Mouse (Mus musculus) heart, embryonic 15.5 days (tissue): ENCODE data around the gene Tmem128. TPM values are rescaled to one million over a fixed set of nuclear protein-coding genes. Genes with fewer than 3 reads are reported as not detected.
A peak's percentile ranks its signal among the peaks of the same experiment; 100 is the strongest.

ENCODE experiments used
- ATAC-seq: fragments of 200-750 bp; cut with Nextera tagmentation; replicated peaks from 2 replicates; pipeline ENCODE4 v1.8.0; 2017; ENCODE audit warnings: low read depth, moderate TSS enrichment; ENCODE audit not compliant: insufficient number of reproducible peaks, insufficient read depth, low FRiP score
- H3K27ac ChIP-seq: fragments of 300-500 bp; sonication (generic); 2 replicates; pipeline ENCODE4 v1.5.1; 2015; ENCODE audit warnings: mild to moderate bottlenecking, inconsistent platforms
- H3K27me3 ChIP-seq: fragments of 300-500 bp; sonication (generic); 2 replicates; pipeline ENCODE4 v1.6.1; 2015; ENCODE audit warnings: inconsistent platforms
- H3K36me3 ChIP-seq: fragments of 300-500 bp; sonication (generic); 2 replicates; pipeline ENCODE4 v1.6.1; 2015; ENCODE audit warnings: mild to moderate bottlenecking, inconsistent platforms
- H3K4me1 ChIP-seq: fragments of 300-500 bp; sonication (generic); replicated peaks from 2 replicates; pipeline ENCODE4 v1.6.1; 2015; ENCODE audit warnings: inconsistent platforms
- H3K4me2 ChIP-seq: fragments of 300-500 bp; sonication (generic); 2 replicates; pipeline ENCODE4 v1.6.1; 2015; ENCODE audit warnings: inconsistent platforms, mild to moderate bottlenecking, moderate library complexity
- H3K4me3 ChIP-seq: fragments of 300-500 bp; sonication (generic); 2 replicates; pipeline ENCODE4 v1.5.1; 2015; ENCODE audit warnings: mild to moderate bottlenecking, inconsistent platforms
- H3K9ac ChIP-seq: fragments of 300-500 bp; sonication (generic); 2 replicates; pipeline ENCODE4 v1.6.1; 2015; ENCODE audit warnings: mild to moderate bottlenecking, inconsistent platforms
- H3K9me3 ChIP-seq: fragments of 300-500 bp; sonication (generic); replicated peaks from 2 replicates; pipeline ENCODE4 v1.6.1; 2016; ENCODE audit warnings: inconsistent platforms
- WGBS: fragments of 180-500 bp; shearing (Covaris S2); methylation state at CpG from one replicate; pipeline ENCODE4 v1.1.7; 2015; ENCODE audit warnings: mixed read lengths; 5-methylcytosine and 5-hydroxymethylcytosine counted together
- polyA plus RNA-seq: library from polyadenylated mRNA; unstranded; fragments of >200 nt; fragmentation: Nextera tagmentation; extraction: Ambion mirVana; gene quantifications from 2 replicates; pipeline ENCODE4 v1.2.1, GENCODE M21; 2015

Tmem128 gene
- polyA plus RNA-seq, 1 experiment from 2014 or later = 41.1 TPM

DNA sequence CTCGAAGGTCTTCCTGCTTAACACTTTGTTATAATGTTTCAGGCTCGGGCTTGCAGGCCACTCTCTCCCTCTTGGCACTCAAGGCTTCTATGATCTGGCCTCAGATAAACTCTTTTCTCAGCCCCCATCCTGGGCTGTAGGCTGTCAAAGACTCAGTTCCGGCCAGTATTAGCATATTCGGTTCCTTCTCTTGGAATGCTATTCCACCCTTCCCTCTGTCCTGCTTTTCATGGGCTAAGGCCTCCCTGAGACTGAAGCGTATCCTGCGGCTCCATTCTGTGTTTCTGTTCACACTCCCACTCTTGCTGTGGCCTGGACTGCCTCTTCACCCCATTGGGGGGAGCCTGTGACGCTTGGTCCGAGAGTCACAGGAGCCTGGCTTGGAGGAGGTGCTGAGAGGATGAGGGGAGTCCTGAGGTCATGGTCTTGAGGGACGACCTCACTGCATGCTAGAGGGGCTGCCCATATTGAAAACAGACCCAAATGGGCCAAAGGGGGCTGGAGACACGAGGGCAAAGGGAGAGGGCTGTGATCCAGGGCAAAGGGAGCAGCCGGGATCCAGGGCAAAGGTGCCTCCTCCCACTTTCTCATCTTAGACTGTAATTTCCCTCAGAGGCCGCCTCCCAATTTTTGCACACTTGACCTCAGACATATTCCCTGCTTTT, 18.1 kb downstream of the Tmem128 start:
- H3K4me2 ChIP-seq = peak overlapping the region; percentile 54
- 0 out of 2 replicates have a peak overlapping the region, but pooled peaks have one; percentile 33 for H3K4me3 ChIP-seq
- ATAC-seq = no peak
- no peaks in the 10 kb centered on the region for H3K36me3 ChIP-seq
- no peaks in the 10 kb centered on the region for H3K9me3 ChIP-seq
- H3K9ac ChIP-seq = no peak overlapping the region
- peaks cover 72% of the 10 kb centered on the region for H3K27me3 ChIP-seq
- peaks cover 15% of the 10 kb centered on the region for H3K4me1 ChIP-seq
- WGBS = 14% methylated on average over 12 of the region's 12 CpGs
- H3K27ac ChIP-seq = no peak overlapping the region

GRCm38 (mm10) chr5:38280075-38280474, 20.1 kb downstream of the Tmem128 start:
- Histone ChIP-seq H3K4me1 (peaks cover 15% of the 10 kb centered on the region), H3K4me2 (no peak overlapping the region), H3K9me3 (no peaks in the 10 kb centered on the region), H3K27ac (no peak overlapping the region), H3K36me3 (no peaks in the 10 kb centered on the region), H3K27me3 (peaks cover 58% of the 10 kb centered on the region), H3K9ac (no peak overlapping the region), H3K4me3 (no peak overlapping the region)
- WGBS = 30% methylated on average over 1 of the region's 1 CpGs
- no peak for ATAC-seq

- no peak for ATAC-seq
- H3K27me3 ChIP-seq = peaks cover 3% of the 10 kb centered on the region
- H3K9ac ChIP-seq = no peak overlapping the region
- no peaks in the 10 kb centered on the region for H3K4me1 ChIP-seq
- H3K27ac ChIP-seq = no peak overlapping the region
- 58% methylated on average over 9 of the region's 9 CpGs for WGBS
- no peaks in the 10 kb centered on the region for H3K9me3 ChIP-seq
- H3K4me3 ChIP-seq = no peak overlapping the region
- no peaks in the 10 kb centered on the region for H3K36me3 ChIP-seq
- H3K4me2 ChIP-seq = no peak overlapping the region
These were observed 25.7 kb downstream of the Tmem128 start for GRCm38 (mm10) chr5:38285724-38286123.

GRCm38 (mm10) chr5:38288476-38288875, 28.5 kb downstream of the Tmem128 start:
- no peak overlapping the region for H3K27ac ChIP-seq
- H3K36me3 ChIP-seq = no peaks in the 10 kb centered on the region
- no peak overlapping the region for H3K4me2 ChIP-seq
- no peaks in the 10 kb centered on the region for H3K9me3 ChIP-seq
- H3K4me1 ChIP-seq = no peaks in the 10 kb centered on the region
- WGBS = 85% methylated on average over 3 of the region's 3 CpGs
- no peak overlapping the region for H3K9ac ChIP-seq
- no peaks in the 10 kb centered on the region for H3K27me3 ChIP-seq
- no peak for ATAC-seq
- H3K4me3 ChIP-seq = no peak overlapping the region

- Histone ChIP-seq H3K27me3 (no peaks in the 10 kb centered on the region), H3K9ac (no peak overlapping the region), H3K4me3 (no peak overlapping the region), H3K27ac (no peak overlapping the region), H3K9me3 (no peaks in the 10 kb centered on the region), H3K4me2 (no peak overlapping the region), H3K36me3 (no peaks in the 10 kb centered on the region), H3K4me1 (no peaks in the 10 kb centered on the region)
- ATAC-seq = no peak
- WGBS = 87% methylated on average over 12 of the region's 12 CpGs
These were observed 41.9 kb downstream of the Tmem128 start for GRCm38 (mm10) chr5:38301761-38302411.

- Histone ChIP-seq H3K27me3 (no peaks in the 10 kb centered on the region), H3K4me3 (no peak overlapping the region), H3K4me2 (no peak overlapping the region), H3K4me1 (no peaks in the 10 kb centered on the region), H3K27ac (no peak overlapping the region), H3K9me3 (no peaks in the 10 kb centered on the region), H3K36me3 (no peaks in the 10 kb centered on the region), H3K9ac (no peak overlapping the region)
- 51% methylated on average over 12 of the region's 12 CpGs for WGBS
- ATAC-seq = no peak
These were observed 42.7 kb downstream of the Tmem128 start for GRCm38 (mm10) chr5:38302651-38303050.

DNA sequence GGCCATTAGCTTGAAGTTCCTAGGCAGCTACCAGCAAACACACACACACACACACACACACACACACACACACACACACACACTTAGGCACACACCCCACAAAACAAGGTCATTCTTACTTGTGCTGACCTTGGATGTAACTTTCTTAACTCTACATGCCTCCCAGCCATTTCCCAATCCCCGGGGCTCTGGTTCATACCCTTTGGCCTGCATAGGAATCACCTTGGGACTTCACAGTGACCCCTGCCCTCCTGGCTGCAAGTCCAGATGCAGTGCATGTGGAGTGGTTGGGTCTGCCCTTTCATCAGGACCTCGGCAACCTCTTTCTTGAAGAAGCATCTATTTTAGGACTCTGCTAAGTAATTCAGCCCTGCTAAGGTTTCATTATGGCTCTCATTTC, 45.3 kb downstream of the Tmem128 start:
- Histone ChIP-seq H3K9me3 (no peaks in the 10 kb centered on the region), H3K4me2 (no peak overlapping the region), H3K36me3 (no peaks in the 10 kb centered on the region), H3K27ac (no peak overlapping the region), H3K27me3 (peaks cover 5% of the 10 kb centered on the region; the same call in 1 of the 2 replicates), H3K4me3 (no peak overlapping the region), H3K9ac (no peak overlapping the region), H3K4me1 (no peaks in the 10 kb centered on the region)
- ATAC-seq = no peak
- WGBS = 53% methylated on average over 2 of the region's 2 CpGs

DNA sequence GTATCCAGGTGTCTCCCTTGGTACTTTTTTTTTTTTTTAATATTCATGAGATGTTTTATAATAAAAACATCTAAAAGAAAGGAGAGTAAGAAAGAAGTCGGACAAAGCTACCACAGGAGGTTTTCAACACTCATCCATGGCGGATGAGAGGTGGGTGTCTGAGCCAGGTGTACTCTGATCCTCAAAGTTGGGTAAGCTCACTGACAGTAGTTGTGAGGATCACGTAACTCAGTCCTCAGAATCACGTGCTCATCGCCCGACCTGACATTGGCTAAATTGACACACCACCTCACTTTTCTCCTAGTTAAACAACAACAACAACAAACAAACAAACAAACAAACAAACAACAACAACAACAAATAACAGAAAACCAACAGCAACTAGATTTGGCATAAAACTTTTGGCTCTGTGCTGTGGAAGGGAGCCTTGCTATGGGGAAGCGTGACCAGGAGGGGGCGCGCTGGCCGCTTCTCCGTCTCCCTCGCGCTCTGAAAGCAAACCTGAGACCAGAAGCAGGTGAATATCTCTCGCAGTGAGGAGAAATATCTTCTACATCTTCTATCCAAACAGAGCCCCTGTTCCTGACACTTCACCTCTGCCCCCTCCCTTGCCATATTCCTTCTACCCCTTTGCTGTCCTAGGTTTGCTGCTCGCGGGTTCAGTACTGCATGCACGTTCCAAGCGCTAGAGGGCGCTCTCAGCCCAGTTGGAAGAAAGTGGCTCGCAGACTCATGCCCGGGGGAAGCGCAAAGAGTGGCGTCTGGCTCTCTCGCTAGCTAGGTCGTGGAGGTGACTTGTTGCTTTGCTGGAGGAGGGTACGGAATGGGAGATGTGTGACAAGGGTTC, 47.5 kb downstream of the Tmem128 start:
- peak overlapping the region; percentile 78 for H3K4me2 ChIP-seq
- no peaks in the 10 kb centered on the region for H3K4me1 ChIP-seq
- peak overlapping the region; percentile 49 for H3K4me3 ChIP-seq
- no peak overlapping the region for H3K27ac ChIP-seq
- peak; percentile 69 for ATAC-seq
- H3K9ac ChIP-seq = peak overlapping the region; percentile 40; the same call in 1 of the 2 replicates
- H3K27me3 ChIP-seq = peaks cover 5% of the 10 kb centered on the region
- H3K36me3 ChIP-seq = no peaks in the 10 kb centered on the region
- no peaks in the 10 kb centered on the region for H3K9me3 ChIP-seq
- WGBS = 8% methylated on average over 26 of the region's 26 CpGs

DNA sequence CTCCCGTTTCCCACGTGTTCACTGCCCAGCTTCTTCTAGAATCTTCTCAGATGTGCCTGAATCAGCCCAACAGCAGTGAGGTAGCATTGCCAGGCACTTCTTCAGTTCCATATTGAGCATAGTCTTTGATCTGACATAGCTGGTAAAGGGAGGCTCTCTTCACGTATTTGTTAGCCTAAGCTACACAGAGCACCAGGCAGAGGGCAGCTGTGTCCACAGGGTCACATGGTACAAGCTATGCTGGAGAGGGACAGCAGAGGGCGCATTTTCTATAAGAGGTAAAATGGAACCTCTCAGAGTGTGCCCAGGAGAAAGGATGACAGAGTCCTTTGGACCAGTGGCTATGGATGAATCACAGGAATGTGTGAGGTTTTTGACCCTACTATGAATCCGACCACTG, 48.9 kb downstream of the Tmem128 start:
- no peak for ATAC-seq
- 45% methylated on average over 5 of the region's 5 CpGs for WGBS
- no peak overlapping the region for H3K4me2 ChIP-seq
- H3K4me3 ChIP-seq = no peak overlapping the region
- H3K36me3 ChIP-seq = no peaks in the 10 kb centered on the region
- no peaks in the 10 kb centered on the region for H3K9me3 ChIP-seq
- H3K27ac ChIP-seq = no peak overlapping the region
- no peak overlapping the region for H3K9ac ChIP-seq
- H3K27me3 ChIP-seq = peaks cover 5% of the 10 kb centered on the region
- no peaks in the 10 kb centered on the region for H3K4me1 ChIP-seq

- no peak for ATAC-seq
- H3K4me2 ChIP-seq = no peak overlapping the region
- no peaks in the 10 kb centered on the region for H3K36me3 ChIP-seq
- 55% methylated on average over 3 of the region's 3 CpGs for WGBS
- H3K27me3 ChIP-seq = peaks cover 5% of the 10 kb centered on the region
- no peaks in the 10 kb centered on the region for H3K4me1 ChIP-seq
- no peaks in the 10 kb centered on the region for H3K9me3 ChIP-seq
- no peak overlapping the region for H3K9ac ChIP-seq
- H3K4me3 ChIP-seq = no peak overlapping the region
- H3K27ac ChIP-seq = no peak overlapping the region
These were observed 49.8 kb downstream of the Tmem128 start for GRCm38 (mm10) chr5:38309795-38310194.
